Comparison of ENCODE assay signal across 22 mouse cellular contexts in genomic region chr11:96957061-96957805, GRCm38 (mm10). TPM values are rescaled to one million over a fixed set of nuclear protein-coding genes. Genes with fewer than 3 reads are reported as not detected.
DNase-seq lines count a peak whose midpoint lies in the region; ATAC-seq and TF ChIP-seq lines count a peak whose summit lies in the region.
"Had no signal": no experiment of that assay in that cellular context is flagged by ENCODE, and none has a peak within 500 bp of the region (broad histone marks: within the 10 kb centered on the region; RNA-seq: fewer than 3 reads in every experiment).

No protein-coding gene starts in this region.

- no peak for TF ChIP-seq CTCF in liver, embryonic 14.5 days (IDR thresholded peaks at IDR 0.05; ENCODE audit: low read depth)

- no peaks in the 10 kb centered on the region for H3K9me3 ChIP-seq in liver, embryonic 11.5 days (ENCODE audit: control insufficient read depth, low read length)
- no peaks in the 10 kb centered on the region for H3K9me3 ChIP-seq in liver, embryonic 14.5 days (ENCODE audit: control insufficient read depth, low read length)
- H3K9me3 ChIP-seq: forebrain, embryonic 10.5 days; heart, embryonic 15.5 days; hindbrain, embryonic 10.5 days; midbrain, embryonic 13.5 days; neural tube, embryonic 15.5 days had no signal

- peak; percentile 61 for TF ChIP-seq EP300 in liver, embryonic 14.5 days (IDR thresholded peaks at IDR 0.05; ENCODE audit: low read depth)

- peaks cover 72% of the 10 kb centered on the region for H3K36me3 ChIP-seq in liver, embryonic 11.5 days (ENCODE audit: control insufficient read depth, insufficient read depth, low read length)
- H3K36me3 ChIP-seq in liver, embryonic 14.5 days (replicated peaks; ENCODE audit: control insufficient read depth, insufficient read depth, low read depth): peaks cover 97% of the 10 kb centered on the region

- no peaks in the 10 kb centered on the region for H3K27me3 ChIP-seq in liver, embryonic 11.5 days (replicated peaks; ENCODE audit: control insufficient read depth, insufficient read depth, low read length)
- H3K27me3 ChIP-seq in liver, embryonic 14.5 days (ENCODE audit: control insufficient read depth, insufficient read depth, low read length): no peaks in the 10 kb centered on the region
- H3K27me3 ChIP-seq: heart, embryonic 15.5 days; midbrain, embryonic 13.5 days; neural tube, embryonic 15.5 days had no signal

- H3K4me1 ChIP-seq in liver, embryonic 11.5 days (replicated peaks; ENCODE audit: control insufficient read depth, insufficient read depth, low read length): peaks cover 38% of the 10 kb centered on the region
- H3K4me1 ChIP-seq in liver, embryonic 14.5 days (replicated peaks; ENCODE audit: control insufficient read depth in 2 of 2, insufficient read depth in 2 of 2, low read length in 1 of 2): peaks cover 37 to 45% of the 10 kb centered on the region in 2 experiments
- H3K4me1 ChIP-seq: forebrain, embryonic 10.5 days; heart, embryonic 15.5 days; hindbrain, embryonic 10.5 days; midbrain, embryonic 13.5 days; neural tube, embryonic 15.5 days had no signal

- H3K9ac ChIP-seq in liver, embryonic 11.5 days (ENCODE audit: low read depth, low read length): no peak overlapping the region; the same call in 1 of the 2 replicates
- peak overlapping the region; percentile 52 for H3K9ac ChIP-seq in liver, embryonic 14.5 days (replicated peaks)
- H3K9ac ChIP-seq: heart, embryonic 15.5 days; midbrain, embryonic 13.5 days; neural tube, embryonic 15.5 days had no signal

- peak; percentile 32; the same call in 1 of the 2 replicates for ATAC-seq in liver, embryonic 11.5 days (replicated peaks; ENCODE audit: low FRiP score)
- ATAC-seq in liver, embryonic 14.5 days (ENCODE audit: insufficient read depth): peak; percentile 27; the same call in 1 of the 2 replicates
- ATAC-seq in CD4-positive, CD25-positive, alpha-beta regulatory T cell, adult 4 months: no peak
- ATAC-seq: activated CD4-positive, CD25-positive, alpha-beta regulatory T cell, adult 4 months; midbrain, embryonic 13.5 days had no signal

- DNase-seq in liver, embryonic 11.5 days (ENCODE audit: low spot score): no peak
- no peak for DNase-seq in liver
- DNase-seq in liver, embryonic 14.5 days (ENCODE audit: low read depth in 3 of 3, low spot score in 3 of 3): no peak
- peak; percentile 63 to 68 for DNase-seq in thymus, postnatal 10 days (ENCODE audit: low spot score in 2 of 2)
- DNase-seq in cerebellum, postnatal 36 days: no peak
- DNase-seq in cerebellum, adult 9-11 months: no peak
- DNase-seq: adrenal gland, postnatal 10 days; gastrocnemius, postnatal 14 days; heart, adult 2 months; kidney, adult 18-20 months; lung, adult 18-20 months; lung, postnatal 14 days; spleen, adult 18-20 months had no signal

- H3K4me2 ChIP-seq in liver, embryonic 11.5 days: no peak overlapping the region; the same call in 1 of the 2 replicates
- H3K4me2 ChIP-seq in liver, embryonic 14.5 days (ENCODE audit: low read depth): peak overlapping the region; percentile 59
- H3K4me2 ChIP-seq: heart, embryonic 15.5 days; midbrain, embryonic 13.5 days; neural tube, embryonic 15.5 days had no signal

- 92% methylated on average over 10 of the region's 10 CpGs for WGBS in liver, embryonic 11.5 days
- WGBS in liver, embryonic 14.5 days (ENCODE audit: insufficient replicate concordance): 85% methylated on average over 10 of the region's 10 CpGs

- peak overlapping the region; percentile 23; the same call in 1 of the 2 replicates for H3K27ac ChIP-seq in liver, embryonic 11.5 days (ENCODE audit: low read depth, low read length)
- peak overlapping the region; percentile 85 for H3K27ac ChIP-seq in liver, embryonic 14.5 days
- H3K27ac ChIP-seq: forebrain, embryonic 10.5 days; heart, adult 2 months; heart, embryonic 15.5 days; hindbrain, embryonic 10.5 days; midbrain, embryonic 13.5 days; neural tube, embryonic 15.5 days had no signal

- H3K4me3 ChIP-seq in liver, embryonic 11.5 days (ENCODE audit: low read depth, low read length): no peak overlapping the region
- no peak overlapping the region for H3K4me3 ChIP-seq in liver, embryonic 14.5 days (ENCODE audit: insufficient read depth in 1 of 2, low read depth in 2 of 2, low read length in 2 of 2)
- H3K4me3 ChIP-seq: forebrain, embryonic 10.5 days; heart, adult 2 months; heart, embryonic 15.5 days; hindbrain, embryonic 10.5 days; midbrain, embryonic 13.5 days; myocyte; neural tube, embryonic 15.5 days had no signal

RNA-seq across cellular contexts. Expression of gene Pnpo, which starts 13.4 kb away (rescaled TPM):
- polyA plus RNA-seq in liver, embryonic 11.5 days (2014; fragmentation: Nextera tagmentation; extraction: Ambion mirVana): 206 and 226 TPM in 2 replicates
- polyA plus RNA-seq in liver, embryonic 14.5 days (2012; rRNA removed): 315 and 355 TPM in 2 replicates
- polyA plus RNA-seq in liver, embryonic 14.5 days (2014; fragmentation: Nextera tagmentation; extraction: Ambion mirVana): 564 and 592 TPM in 2 replicates
- polyA plus RNA-seq in CD4-positive, CD25-positive, alpha-beta regulatory T cell, adult 4 months (2017; shearing (Covaris generic)): 10 to 100 TPM; 28.5 to 48.5 TPM

RNA-seq across cellular contexts. Expression of gene Sp2, which starts 25.5 kb away (rescaled TPM):
- 18.3 and 18.9 TPM in 2 replicates for polyA plus RNA-seq in liver, embryonic 11.5 days (2014; fragmentation: Nextera tagmentation; extraction: Ambion mirVana)
- 7.7 and 8.0 TPM in 2 replicates for polyA plus RNA-seq in liver, embryonic 14.5 days (2012; rRNA removed)
- 13.7 and 17.1 TPM in 2 replicates for polyA plus RNA-seq in liver, embryonic 14.5 days (2014; fragmentation: Nextera tagmentation; extraction: Ambion mirVana)
- 10 to 100 TPM; 19.5 to 22.9 TPM for polyA plus RNA-seq in CD4-positive, CD25-positive, alpha-beta regulatory T cell, adult 4 months (2017; shearing (Covaris generic))

RNA-seq across cellular contexts. Expression of gene Prr15l, which starts 29.3 kb away (rescaled TPM):
- 1.8 and 2.2 TPM in 2 replicates for polyA plus RNA-seq in liver, embryonic 11.5 days (2014; fragmentation: Nextera tagmentation; extraction: Ambion mirVana)
- polyA plus RNA-seq in liver, embryonic 14.5 days (2012; rRNA removed): 2.8 and 3.3 TPM in 2 replicates
- 4.9 and 8.5 TPM in 2 replicates for polyA plus RNA-seq in liver, embryonic 14.5 days (2014; fragmentation: Nextera tagmentation; extraction: Ambion mirVana)
- 1 to 10 TPM in 1 of 2 experiments, under 1 TPM in 1; 0.48 to 1.5 TPM for polyA plus RNA-seq in CD4-positive, CD25-positive, alpha-beta regulatory T cell, adult 4 months (2017; shearing (Covaris generic))
- polyA plus RNA-seq: frontal cortex, adult 2 months; midbrain, embryonic 13.5 days had no signal

RNA-seq across cellular contexts. Expression of gene Cdk5rap3, which starts 40.9 kb away (rescaled TPM):
- polyA plus RNA-seq in liver, embryonic 11.5 days (2014; fragmentation: Nextera tagmentation; extraction: Ambion mirVana): 69.6 and 71.3 TPM in 2 replicates
- polyA plus RNA-seq in liver, embryonic 14.5 days (2012; rRNA removed): 14.2 and 20.1 TPM in 2 replicates
- 34.1 and 36.4 TPM in 2 replicates for polyA plus RNA-seq in liver, embryonic 14.5 days (2014; fragmentation: Nextera tagmentation; extraction: Ambion mirVana)
- polyA plus RNA-seq in CD4-positive, CD25-positive, alpha-beta regulatory T cell, adult 4 months (2017; shearing (Covaris generic)): 100 to 1,000 TPM in 1 of 2 experiments, 10 to 100 TPM in 1; 82.3 to 119 TPM

RNA-seq across cellular contexts. Expression of gene Sp6, which starts 56.0 kb away (rescaled TPM):
- polyA plus RNA-seq in liver, embryonic 11.5 days (2014; fragmentation: Nextera tagmentation; extraction: Ambion mirVana): 0.17 TPM in 1 of 2 replicates, not detected in the other
- polyA plus RNA-seq in liver, embryonic 14.5 days (2012; rRNA removed): 0.02 and 0.06 TPM in 2 replicates
- polyA plus RNA-seq in liver, embryonic 14.5 days (2014; fragmentation: Nextera tagmentation; extraction: Ambion mirVana): not detected in 2 replicates
- polyA plus RNA-seq in CD4-positive, CD25-positive, alpha-beta regulatory T cell, adult 4 months (2017; shearing (Covaris generic)): 1 to 10 TPM; 1.7 to 3.0 TPM
- polyA plus RNA-seq: activated CD4-positive, CD25-positive, alpha-beta regulatory T cell, adult 4 months had no signal

Comparison
In these comparisons a context has a peak if more than half of its experiments do, and no peak if none do; other contexts are left out.
1. DNase-seq: peak in thymus, postnatal 10 days (2 of 2); none in liver, embryonic 11.5 days (single experiment), liver (single experiment), liver, embryonic 14.5 days (0 of 3), cerebellum, postnatal 36 days (0 of 2) and cerebellum, adult 9-11 months (single experiment).